Mouse (Mus musculus) midbrain, embryonic 12.5 days (tissue): ENCODE measurements at regions not wholly inside any gene's neighbourhood (a gene's known extent, or its start where the extent isn't known, plus 50 kb on each side); places are given as distances from the start of the nearest gene placed in this dataset.
A peak's percentile ranks its signal among the peaks of the same experiment; 100 is the strongest.

Source experiments
- ATAC-seq: fragments of 200-750 bp; cut with Nextera tagmentation; 2 replicates; pipeline ENCODE4 v1.8.0; 2017; ENCODE audit warnings: low read depth, moderate TSS enrichment, moderate library complexity; ENCODE audit not compliant: low FRiP score
- H3K27ac ChIP-seq: fragments of 300-500 bp; sonication (generic); replicated peaks from 2 replicates; pipeline ENCODE4 v1.5.1; 2016; ENCODE audit warnings: mild to moderate bottlenecking
- H3K27me3 ChIP-seq: fragments of 300-500 bp; sonication (generic); 2 replicates; pipeline ENCODE4 v1.6.1; 2016; ENCODE audit warnings: mild to moderate bottlenecking
- H3K36me3 ChIP-seq: fragments of 300-500 bp; sonication (generic); 2 replicates; pipeline ENCODE4 v1.6.1; 2016
- H3K4me1 ChIP-seq: fragments of 300-500 bp; sonication (generic); 2 replicates; pipeline ENCODE4 v1.6.1; 2016
- H3K4me2 ChIP-seq: fragments of 300-500 bp; sonication (generic); replicated peaks from 2 replicates; pipeline ENCODE4 v1.6.1; 2016; ENCODE audit warnings: mild to moderate bottlenecking, moderate library complexity
- H3K4me3 ChIP-seq: fragments of 300-500 bp; sonication (generic); 2 replicates; pipeline ENCODE4 v1.5.1; 2016; ENCODE audit warnings: mild to moderate bottlenecking
- H3K9ac ChIP-seq: fragments of 300-500 bp; sonication (generic); replicated peaks from 2 replicates; pipeline ENCODE4 v1.6.1; 2016; ENCODE audit warnings: mild to moderate bottlenecking, moderate library complexity
- H3K9me3 ChIP-seq: fragments of 300-500 bp; sonication (generic); 2 replicates; pipeline ENCODE4 v1.6.1; 2016; ENCODE audit warnings: mild to moderate bottlenecking
- WGBS: fragments of 180-500 bp; shearing (Covaris S2); methylation state at CpG from one replicate; pipeline ENCODE4 v1.1.7; 2016; 5-methylcytosine and 5-hydroxymethylcytosine counted together

DNA sequence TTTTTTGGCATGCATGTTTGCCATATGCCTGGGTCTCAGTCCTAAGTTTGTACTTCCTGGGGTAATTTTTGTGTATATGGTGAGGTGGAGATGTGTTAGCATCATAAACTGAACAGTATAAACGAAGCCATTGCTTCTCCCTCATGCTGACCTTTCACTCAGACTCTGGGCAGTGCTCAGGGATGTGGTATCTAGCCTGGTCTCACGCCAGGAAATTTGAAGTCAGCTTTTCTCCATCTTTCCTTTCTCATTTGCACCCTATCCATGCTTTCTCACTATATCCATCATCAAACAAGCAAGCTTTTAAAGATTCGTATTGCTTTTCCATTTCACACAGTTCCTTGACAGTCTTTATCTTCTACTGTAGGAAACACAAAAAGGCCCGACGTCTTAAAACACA, 541.3 kb downstream of the Gja1 start:
- 75% methylated on average over 5 of the region's 5 CpGs for WGBS
- H3K4me1 ChIP-seq: 0 out of 2 replicates have a peak, but pooled peaks cover 4% of the 10 kb centered on the region

GRCm38 (mm10) chr10:56920711-56921672, 543.9 kb downstream of the Gja1 start:
- Histone ChIP-seq H3K4me3 (no peak overlapping the region), H3K9ac (no peak overlapping the region), H3K4me1 (0 out of 2 replicates have a peak, but pooled peaks cover 4% of the 10 kb centered on the region), H3K27me3 (no peaks in the 10 kb centered on the region), H3K27ac (no peak overlapping the region), H3K36me3 (no peaks in the 10 kb centered on the region), H3K9me3 (no peaks in the 10 kb centered on the region), H3K4me2 (peak overlapping the region; percentile 11; the same call in 1 of the 2 replicates)
- peak; percentile 44; the same call in 1 of the 2 replicates for ATAC-seq
- 50% methylated on average over 20 of the region's 20 CpGs for WGBS

More for the DNA sequence above, 541.3 kb downstream of the Gja1 start:
- Histone ChIP-seq H3K27me3 (no peaks in the 10 kb centered on the region), H3K27ac (no peak overlapping the region), H3K4me3 (no peak overlapping the region), H3K9ac (no peak overlapping the region), H3K4me2 (no peak overlapping the region), H3K9me3 (no peaks in the 10 kb centered on the region), H3K36me3 (no peaks in the 10 kb centered on the region)
- ATAC-seq: no peak

DNA sequence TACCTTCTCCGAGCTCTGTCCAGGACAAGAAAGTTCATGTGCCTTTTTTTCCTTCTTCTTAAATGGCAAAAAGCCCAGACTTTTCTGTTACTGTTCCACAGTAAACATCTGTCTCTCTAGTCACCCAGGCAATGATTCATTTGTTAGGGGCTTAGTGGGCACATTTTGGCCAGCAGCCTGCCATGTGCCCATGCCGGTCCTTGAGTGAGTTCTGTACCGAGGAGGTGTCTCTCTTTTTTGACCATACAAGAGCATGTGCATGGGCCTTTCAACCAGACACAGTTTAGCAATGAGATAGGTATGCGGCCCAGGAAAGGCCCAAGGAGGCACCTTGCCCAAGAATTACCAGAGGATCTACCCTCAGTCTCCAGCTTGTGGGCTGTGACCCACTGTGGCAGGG, 551.0 kb upstream of the Hsf2 start:
- Histone ChIP-seq H3K9me3 (no peaks in the 10 kb centered on the region), H3K27ac (no peak overlapping the region), H3K4me2 (no peak overlapping the region), H3K27me3 (no peaks in the 10 kb centered on the region), H3K4me1 (no peaks in the 10 kb centered on the region), H3K36me3 (no peaks in the 10 kb centered on the region), H3K4me3 (no peak overlapping the region), H3K9ac (no peak overlapping the region)
- WGBS: 96% methylated on average over 4 of the region's 4 CpGs
- no peak for ATAC-seq

DNA sequence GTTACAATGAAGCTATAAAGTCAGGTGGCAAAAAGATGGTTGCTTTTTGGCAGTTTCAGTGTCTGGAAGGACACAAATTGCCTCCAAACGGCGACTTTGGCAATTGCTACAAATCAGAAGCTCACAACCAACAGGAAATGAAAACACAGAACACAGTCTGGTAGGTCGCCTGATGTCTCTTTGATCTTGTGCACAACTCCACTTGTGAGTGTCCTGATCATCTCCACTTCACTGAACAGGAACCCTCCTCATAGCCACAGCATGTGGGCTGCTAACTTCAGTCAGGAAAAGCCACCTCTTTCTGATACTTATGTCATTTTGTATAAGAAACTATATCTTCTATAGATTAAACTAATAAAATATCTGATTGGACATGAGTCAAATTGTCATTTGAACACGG, 544.2 kb upstream of the Hsf2 start:
- H3K4me3 ChIP-seq: no peak overlapping the region
- no peaks in the 10 kb centered on the region for H3K4me1 ChIP-seq
- H3K9me3 ChIP-seq: no peaks in the 10 kb centered on the region
- no peak overlapping the region for H3K27ac ChIP-seq
- no peaks in the 10 kb centered on the region for H3K27me3 ChIP-seq
- ATAC-seq: no peak
- no peak overlapping the region for H3K4me2 ChIP-seq
- WGBS: 34% methylated on average over 4 of the region's 4 CpGs
- no peaks in the 10 kb centered on the region for H3K36me3 ChIP-seq
- H3K9ac ChIP-seq: no peak overlapping the region

DNA sequence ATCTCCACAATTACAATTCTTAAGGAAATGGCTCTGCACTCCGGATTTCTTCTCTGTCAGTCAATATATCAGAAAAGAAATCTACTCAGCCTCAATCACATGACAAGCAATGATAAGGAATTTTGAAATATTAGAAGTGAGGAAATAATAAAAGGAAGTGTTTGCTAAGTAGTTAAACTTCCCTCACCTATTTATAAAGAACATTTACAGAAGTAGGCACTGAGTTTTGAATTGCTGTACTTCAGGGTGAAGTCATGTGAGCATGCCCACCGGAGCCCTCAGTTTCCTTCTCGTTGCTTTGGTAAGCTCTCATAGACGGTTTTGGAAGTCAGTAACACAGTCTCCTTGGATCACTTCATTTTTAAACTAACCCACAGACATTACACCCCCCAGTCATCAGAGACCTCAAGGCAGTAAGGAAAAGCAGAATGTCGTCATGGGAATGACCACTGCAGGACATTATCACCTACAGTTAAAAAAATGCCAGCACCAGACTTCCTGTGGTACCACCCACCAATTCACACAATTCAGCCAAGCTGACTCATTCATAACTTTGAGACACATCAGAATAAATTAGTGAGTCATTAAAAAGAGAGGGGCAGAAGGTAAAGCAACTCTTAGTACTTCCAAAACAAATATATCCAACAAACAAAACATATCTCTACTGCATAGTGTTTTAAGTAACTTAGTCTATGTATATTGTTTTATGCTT, 541.6 kb upstream of the Hsf2 start:
- Histone ChIP-seq H3K36me3 (no peaks in the 10 kb centered on the region), H3K9ac (no peak overlapping the region), H3K27ac (no peak overlapping the region), H3K4me1 (no peaks in the 10 kb centered on the region), H3K4me2 (no peak overlapping the region), H3K27me3 (no peaks in the 10 kb centered on the region), H3K9me3 (no peaks in the 10 kb centered on the region), H3K4me3 (no peak overlapping the region)
- no peak for ATAC-seq
- WGBS: 83% methylated on average over 5 of the region's 5 CpGs

DNA sequence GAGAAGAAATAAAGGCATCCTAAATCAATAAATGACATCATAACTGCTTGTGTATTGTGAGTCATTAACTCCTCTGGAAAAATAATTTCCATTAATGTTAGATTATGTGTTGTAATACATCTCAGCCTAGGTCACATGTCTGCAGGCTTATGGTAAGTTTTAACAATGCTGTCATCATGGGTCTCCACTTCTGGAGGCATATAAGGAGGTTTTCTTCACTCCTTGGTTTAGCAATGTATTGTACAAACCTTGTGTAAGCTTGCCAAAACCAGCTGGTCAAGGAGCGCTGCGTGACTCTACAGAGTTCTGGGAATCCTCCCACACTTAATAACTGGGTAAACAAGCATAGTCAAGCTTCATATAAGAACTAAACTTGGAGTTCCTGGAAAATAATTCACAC, 529.5 kb upstream of the Hsf2 start:
- Histone ChIP-seq H3K9ac (no peak overlapping the region), H3K27me3 (no peaks in the 10 kb centered on the region), H3K36me3 (no peaks in the 10 kb centered on the region), H3K9me3 (no peaks in the 10 kb centered on the region), H3K27ac (no peak overlapping the region), H3K4me1 (no peaks in the 10 kb centered on the region), H3K4me2 (no peak overlapping the region), H3K4me3 (no peak overlapping the region)
- no peak for ATAC-seq
- 96% methylated on average over 2 of the region's 2 CpGs for WGBS

DNA sequence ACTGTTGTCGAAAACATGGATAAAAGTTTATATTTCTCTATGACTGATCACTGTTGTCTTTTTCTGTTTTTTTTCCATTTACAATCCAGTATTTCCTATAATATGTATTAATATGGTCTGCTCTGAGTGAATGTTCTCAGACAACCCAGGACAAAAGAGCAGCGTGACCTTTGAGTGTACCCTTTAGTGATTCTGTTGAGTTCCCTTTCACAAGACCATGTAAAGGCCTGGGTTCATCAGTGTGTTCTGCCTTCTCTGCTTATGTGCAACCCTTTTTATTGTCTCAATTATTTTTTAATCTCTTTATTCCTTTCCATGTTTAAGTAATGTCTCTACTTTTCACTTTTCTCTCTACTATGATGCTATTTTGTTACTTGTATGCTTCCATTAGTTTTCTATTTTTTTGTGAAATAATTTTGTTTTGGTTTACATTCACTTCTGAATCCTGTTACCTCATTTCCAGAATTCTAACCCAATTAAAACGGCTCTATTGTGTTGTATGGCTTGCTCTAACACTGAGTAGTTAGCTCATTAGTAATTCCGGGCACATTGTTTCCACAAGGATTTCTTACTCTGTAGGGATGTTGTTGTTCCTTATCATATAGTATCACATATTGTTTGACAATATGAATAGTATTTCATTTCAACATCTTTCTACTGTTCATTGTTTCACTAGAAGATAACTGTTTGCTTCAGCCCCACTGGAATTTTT, 523.9 kb upstream of the Hsf2 start:
- ATAC-seq: no peak
- WGBS: 83% methylated on average over 4 of the region's 4 CpGs
- no peak overlapping the region for H3K4me3 ChIP-seq

GRCm38 (mm10) chr10:56963215-56963614, 523.0 kb upstream of the Hsf2 start:
- Histone ChIP-seq H3K4me1 (no peaks in the 10 kb centered on the region), H3K27ac (no peak overlapping the region), H3K27me3 (no peaks in the 10 kb centered on the region), H3K9ac (no peak overlapping the region), H3K9me3 (no peaks in the 10 kb centered on the region), H3K4me3 (no peak overlapping the region), H3K4me2 (no peak overlapping the region), H3K36me3 (no peaks in the 10 kb centered on the region)
- no peak for ATAC-seq
- 80% methylated on average over 3 of the region's 3 CpGs for WGBS

More for the DNA sequence above, 523.9 kb upstream of the Hsf2 start:
- Histone ChIP-seq H3K36me3 (no peaks in the 10 kb centered on the region), H3K9ac (no peak overlapping the region), H3K4me2 (no peak overlapping the region), H3K4me1 (no peaks in the 10 kb centered on the region), H3K9me3 (no peaks in the 10 kb centered on the region), H3K27ac (no peak overlapping the region), H3K27me3 (no peaks in the 10 kb centered on the region)

DNA sequence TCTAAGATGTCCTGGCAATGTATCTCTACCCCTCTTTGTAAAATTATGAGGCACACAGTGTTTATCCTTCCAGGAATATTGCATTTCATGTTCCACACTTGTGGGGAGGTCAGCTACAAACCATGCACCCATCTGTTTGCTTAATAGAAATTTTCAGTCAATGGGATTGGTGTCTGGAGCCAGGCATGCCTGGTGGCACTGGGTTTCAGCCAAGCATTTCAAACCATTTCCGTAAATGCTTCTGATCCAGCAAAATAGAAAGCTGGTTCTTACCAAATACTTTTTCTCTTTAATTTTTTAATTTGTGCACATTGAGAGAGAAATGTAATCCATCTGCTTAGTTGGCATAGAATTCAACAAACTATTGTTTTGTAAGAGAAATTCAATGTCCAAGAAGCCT, 517.3 kb upstream of the Hsf2 start:
- no peaks in the 10 kb centered on the region for H3K36me3 ChIP-seq
- 89% methylated on average over 1 of the region's 1 CpGs for WGBS
- ATAC-seq: no peak
- H3K9me3 ChIP-seq: no peaks in the 10 kb centered on the region
- H3K4me3 ChIP-seq: no peak overlapping the region
- H3K9ac ChIP-seq: no peak overlapping the region
- H3K4me1 ChIP-seq: no peaks in the 10 kb centered on the region
- H3K27me3 ChIP-seq: no peaks in the 10 kb centered on the region
- H3K27ac ChIP-seq: no peak overlapping the region
- H3K4me2 ChIP-seq: no peak overlapping the region

DNA sequence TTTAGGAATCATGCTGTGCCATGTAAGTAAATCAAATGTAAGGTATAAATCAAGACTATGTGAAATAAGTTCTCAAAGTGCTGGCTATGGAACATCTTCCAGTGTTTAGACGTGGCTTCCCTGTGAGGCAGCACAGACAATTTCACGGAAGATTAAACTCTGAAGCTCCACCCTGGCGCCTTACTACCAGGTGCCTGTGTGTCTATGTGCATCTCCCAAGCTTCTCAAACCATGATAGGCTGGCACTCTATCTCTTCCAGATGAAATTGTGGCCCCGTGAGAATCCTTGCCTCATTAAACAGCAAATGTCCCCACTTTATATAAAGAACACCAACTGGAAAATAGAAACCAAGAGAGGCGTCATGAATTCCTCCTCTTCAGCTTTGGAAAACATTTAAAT, 511.4 kb upstream of the Hsf2 start:
- no peaks in the 10 kb centered on the region for H3K27me3 ChIP-seq
- H3K4me2 ChIP-seq: no peak overlapping the region
- H3K9ac ChIP-seq: no peak overlapping the region
- 87% methylated on average over 5 of the region's 5 CpGs for WGBS
- no peak overlapping the region for H3K4me3 ChIP-seq
- no peak for ATAC-seq
- no peak overlapping the region for H3K27ac ChIP-seq
- H3K4me1 ChIP-seq: no peaks in the 10 kb centered on the region
- H3K9me3 ChIP-seq: no peaks in the 10 kb centered on the region
- no peaks in the 10 kb centered on the region for H3K36me3 ChIP-seq

GRCm38 (mm10) chr10:56979601-56980000, 506.6 kb upstream of the Hsf2 start:
- no peaks in the 10 kb centered on the region for H3K36me3 ChIP-seq
- H3K4me1 ChIP-seq: no peaks in the 10 kb centered on the region
- H3K4me2 ChIP-seq: no peak overlapping the region
- H3K27me3 ChIP-seq: no peaks in the 10 kb centered on the region
- no peak for ATAC-seq
- H3K4me3 ChIP-seq: no peak overlapping the region
- no peaks in the 10 kb centered on the region for H3K9me3 ChIP-seq
- 41% methylated on average over 3 of the region's 3 CpGs for WGBS
- H3K9ac ChIP-seq: no peak overlapping the region
- no peak overlapping the region for H3K27ac ChIP-seq

- no peaks in the 10 kb centered on the region for H3K9me3 ChIP-seq
- no peak overlapping the region for H3K27ac ChIP-seq
- H3K27me3 ChIP-seq: no peaks in the 10 kb centered on the region
- H3K4me3 ChIP-seq: no peak overlapping the region
- no peak for ATAC-seq
- no peaks in the 10 kb centered on the region for H3K4me1 ChIP-seq
- H3K4me2 ChIP-seq: no peak overlapping the region
- H3K36me3 ChIP-seq: no peaks in the 10 kb centered on the region
- H3K9ac ChIP-seq: no peak overlapping the region
- WGBS: 64% methylated on average over 3 of the region's 3 CpGs
Observed at GRCm38 (mm10) chr10:56980821-56981220, 505.4 kb upstream of the Hsf2 start.
